Mouse (Mus musculus): ENCODE results near the gene Cdc14a. TPM values are rescaled to one million over a fixed set of nuclear protein-coding genes. Genes with fewer than 3 reads are reported as not detected.

Cdc14a gene
- polyA plus RNA-seq, 1 experiment from 2014 or later = 4.7 TPM

DNA sequence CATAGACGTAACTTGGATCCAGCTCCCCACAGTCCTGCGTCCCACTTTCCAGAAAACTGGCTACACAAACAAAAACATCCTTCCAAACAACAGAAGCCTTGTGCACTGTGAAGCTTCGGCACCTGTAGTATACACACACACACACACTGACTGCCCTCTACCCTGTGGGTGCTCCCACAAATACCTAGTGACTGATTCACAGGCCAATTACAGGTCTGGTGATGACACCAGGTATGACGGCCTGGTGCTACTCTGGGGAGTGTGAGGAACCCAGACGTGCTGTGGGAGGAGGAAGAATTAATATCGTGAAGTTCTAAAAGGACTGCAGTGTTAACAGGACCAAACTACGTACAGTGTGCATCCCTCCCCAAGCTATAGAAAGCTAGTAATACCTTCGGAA lies 1.8 kb downstream of the Cdc14a start:
- H3K9me3 ChIP-seq (replicated peaks; ENCODE audit: control insufficient read depth, low read length) = no peaks in the 10 kb centered on the region
- WGBS = 56% methylated on average over 8 of the region's 8 CpGs
- peaks cover 6% of the 10 kb centered on the region; the same call in 1 of the 2 replicates for H3K4me1 ChIP-seq (ENCODE audit: control insufficient read depth, insufficient read depth, low read length)
- H3K27ac ChIP-seq (ENCODE audit: low read length) = no peak overlapping the region
- ATAC-seq (replicated peaks; ENCODE audit: extremely low read depth, insufficient read depth, low FRiP score) = no peak
- no peak overlapping the region; the same call in 1 of the 2 replicates for H3K4me3 ChIP-seq (ENCODE audit: low read length)
- H3K4me2 ChIP-seq (ENCODE audit: low read depth, low read length) = peak overlapping the region; percentile 87
- no peak overlapping the region; the same call in 1 of the 2 replicates for H3K9ac ChIP-seq (ENCODE audit: low read length)
- no peaks in the 10 kb centered on the region for H3K27me3 ChIP-seq (ENCODE audit: control insufficient read depth, insufficient read depth, low read length)
- 0 out of 2 replicates have a peak, but pooled peaks cover 2% of the 10 kb centered on the region for H3K36me3 ChIP-seq (ENCODE audit: control insufficient read depth, insufficient read depth)

DNA sequence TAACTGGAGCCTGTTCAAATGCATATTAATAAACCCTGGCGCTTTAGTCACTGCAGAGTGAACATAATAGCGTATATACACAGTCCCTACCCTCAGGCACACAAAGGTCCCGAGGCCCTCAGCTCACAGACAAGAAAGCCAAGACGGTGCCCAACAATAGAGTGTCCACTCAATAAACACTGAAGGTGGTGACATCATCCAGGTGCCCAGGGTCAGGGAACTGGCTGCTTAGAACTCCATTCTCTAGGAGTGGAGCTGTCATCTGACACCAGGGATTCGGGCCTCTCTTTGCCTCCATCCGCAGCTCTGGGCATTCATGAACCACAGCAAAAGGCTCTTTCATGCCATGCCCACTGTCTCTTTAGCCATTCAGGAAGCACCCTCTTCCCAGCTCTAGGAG lies 2.7 kb downstream of the Cdc14a start:
- no peak overlapping the region for H3K9ac ChIP-seq (ENCODE audit: low read length)
- no peak for ATAC-seq (replicated peaks; ENCODE audit: extremely low read depth, insufficient read depth, low FRiP score)

DNA sequence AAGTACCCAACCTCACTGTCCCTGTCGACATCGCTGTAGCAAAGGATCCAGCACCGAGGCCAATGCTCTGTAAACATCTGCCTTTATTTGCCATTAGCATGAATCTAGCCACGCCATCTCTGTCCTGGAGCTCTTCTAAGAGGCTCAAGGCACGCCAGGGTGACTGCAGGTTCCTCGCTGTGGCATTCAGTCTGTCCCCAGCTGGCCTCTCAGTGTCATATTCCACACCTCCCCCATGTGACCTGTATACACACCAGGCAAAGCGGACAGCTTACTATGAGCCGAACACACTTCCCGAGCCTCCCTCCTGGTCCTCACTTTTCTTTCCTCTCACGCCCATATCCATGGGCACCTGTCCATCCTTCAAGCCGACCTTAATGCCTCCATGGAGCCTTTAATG lies 4.0 kb downstream of the Cdc14a start:
- H3K27ac ChIP-seq (ENCODE audit: low read length) = no peak overlapping the region
- WGBS = 79% methylated on average over 11 of the region's 11 CpGs
- ATAC-seq (replicated peaks; ENCODE audit: extremely low read depth, insufficient read depth, low FRiP score) = no peak

More for the DNA sequence above, 2.7 kb downstream of the Cdc14a start:
- no peaks in the 10 kb centered on the region for H3K27me3 ChIP-seq (ENCODE audit: control insufficient read depth, insufficient read depth, low read length)
- peaks cover 6% of the 10 kb centered on the region; the same call in 1 of the 2 replicates for H3K4me1 ChIP-seq (ENCODE audit: control insufficient read depth, insufficient read depth, low read length)
- no peak overlapping the region for H3K4me3 ChIP-seq (ENCODE audit: low read length)
- no peak overlapping the region for H3K4me2 ChIP-seq (ENCODE audit: low read depth, low read length)
- WGBS = 65% methylated on average over 6 of the region's 6 CpGs
- no peaks in the 10 kb centered on the region for H3K9me3 ChIP-seq (replicated peaks; ENCODE audit: control insufficient read depth, low read length)
- H3K27ac ChIP-seq (ENCODE audit: low read length) = no peak overlapping the region
- H3K36me3 ChIP-seq (ENCODE audit: control insufficient read depth, insufficient read depth) = 0 out of 2 replicates have a peak, but pooled peaks cover 2% of the 10 kb centered on the region

DNA sequence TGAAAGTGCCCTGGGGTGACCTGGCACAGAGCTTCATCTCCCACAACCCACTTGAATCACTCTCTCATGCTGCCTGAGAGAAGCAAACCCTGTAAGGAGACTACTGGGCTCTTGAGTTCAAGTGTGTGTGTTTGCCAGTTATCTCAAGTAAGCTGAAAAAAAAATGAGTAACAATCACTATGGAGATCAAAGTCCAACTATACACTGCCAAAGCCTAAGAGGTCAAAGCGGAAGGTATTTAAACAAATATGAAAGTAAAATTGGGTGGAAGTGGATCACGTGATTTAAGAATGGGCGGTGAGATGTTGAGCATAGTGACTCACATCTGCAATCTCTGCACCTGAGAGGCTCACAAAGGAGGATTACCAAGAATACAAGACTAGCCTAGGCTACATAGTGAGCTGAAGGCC lies 9.4 kb downstream of the Cdc14a start:
- ATAC-seq (replicated peaks; ENCODE audit: extremely low read depth, insufficient read depth, low FRiP score) = no peak
- no peak overlapping the region for H3K9ac ChIP-seq (ENCODE audit: low read length)
- no peak overlapping the region for H3K4me3 ChIP-seq (ENCODE audit: low read length)
- H3K27me3 ChIP-seq (ENCODE audit: control insufficient read depth, insufficient read depth, low read length) = no peaks in the 10 kb centered on the region
- H3K36me3 ChIP-seq (ENCODE audit: control insufficient read depth, insufficient read depth) = 0 out of 2 replicates have a peak, but pooled peaks cover 4% of the 10 kb centered on the region
- WGBS = 86% methylated on average over 3 of the region's 3 CpGs
- H3K4me1 ChIP-seq (ENCODE audit: control insufficient read depth, insufficient read depth, low read length) = peaks cover 14% of the 10 kb centered on the region
- H3K27ac ChIP-seq (ENCODE audit: low read length) = no peak overlapping the region
- no peaks in the 10 kb centered on the region for H3K9me3 ChIP-seq (replicated peaks; ENCODE audit: control insufficient read depth, low read length)
- no peak overlapping the region for H3K4me2 ChIP-seq (ENCODE audit: low read depth, low read length)

More for the DNA sequence above, 4.0 kb downstream of the Cdc14a start:
- Histone ChIP-seq H3K4me1 (ENCODE audit: control insufficient read depth, insufficient read depth, low read length) (peaks cover 6% of the 10 kb centered on the region; the same call in 1 of the 2 replicates), H3K27me3 (ENCODE audit: control insufficient read depth, insufficient read depth, low read length) (no peaks in the 10 kb centered on the region), H3K9me3 (replicated peaks; ENCODE audit: control insufficient read depth, low read length) (no peaks in the 10 kb centered on the region), H3K36me3 (ENCODE audit: control insufficient read depth, insufficient read depth) (0 out of 2 replicates have a peak, but pooled peaks cover 4% of the 10 kb centered on the region), H3K4me3 (ENCODE audit: low read length) (no peak overlapping the region), H3K9ac (ENCODE audit: low read length) (no peak overlapping the region), H3K4me2 (ENCODE audit: low read depth, low read length) (no peak overlapping the region)

DNA sequence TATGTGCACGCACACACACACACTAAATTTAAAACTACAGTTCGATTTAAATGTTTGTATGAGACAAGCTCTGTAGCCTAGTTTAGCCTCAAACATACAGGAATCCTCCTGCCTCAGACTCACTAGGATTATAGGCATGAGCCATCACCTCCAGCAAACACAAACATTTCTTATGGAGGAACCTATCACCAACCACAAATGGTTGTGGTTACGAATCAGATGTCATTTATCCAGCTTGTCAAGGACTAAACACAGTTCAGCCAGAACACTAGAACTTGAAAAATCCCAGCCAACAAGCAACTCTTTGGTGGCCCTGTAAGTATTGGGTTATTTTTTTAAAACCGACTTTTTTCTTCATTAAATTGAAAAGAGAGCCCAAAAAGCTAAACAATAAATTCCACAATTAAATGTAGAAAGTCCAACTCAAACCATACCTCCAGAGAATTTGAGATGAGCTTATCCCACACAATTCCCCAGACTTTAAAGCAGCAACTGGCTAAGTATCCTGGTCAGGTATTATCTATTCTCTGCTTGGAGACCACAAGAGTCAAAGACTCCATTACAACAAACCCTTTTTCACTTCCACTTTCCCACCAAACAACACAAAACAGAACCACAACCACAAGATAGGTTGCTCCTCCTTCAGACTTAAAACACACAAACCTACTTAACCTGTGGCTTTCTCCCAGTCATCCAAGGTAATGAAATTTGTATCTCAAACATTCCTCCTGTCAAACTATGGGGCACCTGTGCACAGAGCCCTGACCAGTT lies 10.7 kb downstream of the Cdc14a start:
- H3K36me3 ChIP-seq (ENCODE audit: control insufficient read depth, insufficient read depth) = 0 out of 2 replicates have a peak, but pooled peaks cover 4% of the 10 kb centered on the region
- H3K9ac ChIP-seq (ENCODE audit: low read length) = no peak overlapping the region
- no peak overlapping the region for H3K4me2 ChIP-seq (ENCODE audit: low read depth, low read length)
- H3K4me1 ChIP-seq (ENCODE audit: control insufficient read depth, insufficient read depth, low read length) = peaks cover 18% of the 10 kb centered on the region
- ATAC-seq (replicated peaks; ENCODE audit: extremely low read depth, insufficient read depth, low FRiP score) = no peak
- H3K4me3 ChIP-seq (ENCODE audit: low read length) = no peak overlapping the region
- no peaks in the 10 kb centered on the region for H3K27me3 ChIP-seq (ENCODE audit: control insufficient read depth, insufficient read depth, low read length)
- 87% methylated on average over 4 of the region's 4 CpGs for WGBS
- no peak overlapping the region for H3K27ac ChIP-seq (ENCODE audit: low read length)
- no peaks in the 10 kb centered on the region for H3K9me3 ChIP-seq (replicated peaks; ENCODE audit: control insufficient read depth, low read length)

DNA sequence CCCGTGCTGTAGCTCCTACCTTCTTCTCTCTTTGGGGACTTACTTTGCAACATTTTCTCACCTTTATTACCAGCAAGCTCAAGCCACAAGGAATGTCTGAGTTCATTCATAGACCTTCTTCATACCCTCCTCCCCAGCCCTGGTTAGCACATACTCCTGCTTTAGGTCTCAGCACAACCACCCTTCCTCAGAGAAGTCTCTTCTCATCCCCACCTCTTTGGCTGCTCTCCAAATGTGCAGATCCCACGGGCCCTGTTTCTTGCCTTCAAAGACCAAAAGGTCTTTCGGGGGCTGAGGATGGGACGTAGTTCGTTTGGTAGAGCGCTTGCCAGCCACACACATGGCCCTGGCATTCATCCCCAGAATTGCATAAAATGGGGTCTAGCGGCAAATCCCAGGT lies 13.8 kb downstream of the Cdc14a start:
- no peaks in the 10 kb centered on the region for H3K9me3 ChIP-seq (replicated peaks; ENCODE audit: control insufficient read depth, low read length)
- no peak overlapping the region for H3K27ac ChIP-seq (ENCODE audit: low read length)
- WGBS = 31% methylated on average over 7 of the region's 7 CpGs
- H3K4me2 ChIP-seq (ENCODE audit: low read depth, low read length) = peak overlapping the region; percentile 29
- no peaks in the 10 kb centered on the region for H3K27me3 ChIP-seq (ENCODE audit: control insufficient read depth, insufficient read depth, low read length)
- H3K4me3 ChIP-seq (ENCODE audit: low read length) = no peak overlapping the region
- H3K36me3 ChIP-seq (ENCODE audit: control insufficient read depth, insufficient read depth) = no peaks in the 10 kb centered on the region
- ATAC-seq (replicated peaks; ENCODE audit: extremely low read depth, insufficient read depth, low FRiP score) = no peak
- peaks cover 18% of the 10 kb centered on the region for H3K4me1 ChIP-seq (ENCODE audit: control insufficient read depth, insufficient read depth, low read length)
- H3K9ac ChIP-seq (ENCODE audit: low read length) = peak overlapping the region; percentile 31; the same call in 1 of the 2 replicates

DNA sequence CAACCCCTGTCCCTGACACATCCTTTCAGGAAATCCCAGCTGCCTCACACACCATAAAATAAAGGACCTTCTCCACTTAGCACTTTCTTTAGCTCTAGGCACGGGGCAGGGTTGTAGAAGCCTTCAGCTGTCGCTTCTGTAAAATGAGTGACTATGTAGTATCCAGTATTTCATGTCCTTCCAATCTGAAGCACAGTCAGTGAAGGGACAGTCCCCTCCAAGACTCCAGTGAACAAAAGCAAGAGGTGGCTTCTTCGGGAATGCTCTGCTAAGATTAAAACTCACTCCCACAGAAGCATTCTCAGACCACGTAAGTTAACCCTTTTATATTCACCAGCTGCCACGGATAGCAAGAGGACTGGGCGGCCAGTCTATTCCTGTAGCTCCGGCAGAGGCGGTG lies 14.3 kb downstream of the Cdc14a start:
- peak overlapping the region; percentile 29; the same call in 1 of the 2 replicates for H3K4me2 ChIP-seq (ENCODE audit: low read depth, low read length)
- 39% methylated on average over 8 of the region's 8 CpGs for WGBS
- H3K27ac ChIP-seq (ENCODE audit: low read length) = no peak overlapping the region
- H3K9me3 ChIP-seq (replicated peaks; ENCODE audit: control insufficient read depth, low read length) = no peaks in the 10 kb centered on the region
- 0 out of 2 replicates have a peak, but pooled peaks have one; percentile 37 for ATAC-seq (replicated peaks; ENCODE audit: extremely low read depth, insufficient read depth, low FRiP score)
- H3K4me1 ChIP-seq (ENCODE audit: control insufficient read depth, insufficient read depth, low read length) = peaks cover 18% of the 10 kb centered on the region
- H3K4me3 ChIP-seq (ENCODE audit: low read length) = no peak overlapping the region
- H3K9ac ChIP-seq (ENCODE audit: low read length) = 0 out of 2 replicates have a peak overlapping the region, but pooled peaks have one; percentile 11
- no peaks in the 10 kb centered on the region for H3K27me3 ChIP-seq (ENCODE audit: control insufficient read depth, insufficient read depth, low read length)
- no peaks in the 10 kb centered on the region for H3K36me3 ChIP-seq (ENCODE audit: control insufficient read depth, insufficient read depth)

DNA sequence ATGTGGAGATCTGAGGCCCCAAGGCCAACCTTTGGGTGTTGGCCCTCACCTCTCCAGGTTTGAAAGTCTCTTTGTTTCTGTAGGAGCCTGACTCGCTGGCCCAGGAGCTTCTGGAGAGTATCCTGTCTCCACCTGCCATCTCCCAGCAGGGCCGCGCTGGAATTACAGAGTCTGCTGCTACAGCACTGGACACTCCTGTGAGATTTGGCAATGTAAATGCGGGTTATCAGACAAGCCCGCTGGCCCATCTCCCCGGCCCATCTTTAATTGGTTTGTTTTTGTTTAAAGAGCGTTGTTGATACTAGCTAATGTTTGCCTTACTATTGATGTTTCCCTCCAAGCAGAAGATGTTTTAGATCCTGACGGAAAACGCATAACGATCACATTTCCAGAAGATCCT lies 15.0 kb downstream of the Cdc14a start:
- H3K36me3 ChIP-seq (ENCODE audit: control insufficient read depth, insufficient read depth) = no peaks in the 10 kb centered on the region
- ATAC-seq (replicated peaks; ENCODE audit: extremely low read depth, insufficient read depth, low FRiP score) = no peak
- H3K27ac ChIP-seq (ENCODE audit: low read length) = no peak overlapping the region
- no peaks in the 10 kb centered on the region for H3K9me3 ChIP-seq (replicated peaks; ENCODE audit: control insufficient read depth, low read length)
- no peaks in the 10 kb centered on the region for H3K27me3 ChIP-seq (ENCODE audit: control insufficient read depth, insufficient read depth, low read length)
- no peak overlapping the region for H3K9ac ChIP-seq (ENCODE audit: low read length)
- WGBS = 67% methylated on average over 10 of the region's 10 CpGs
- H3K4me3 ChIP-seq (ENCODE audit: low read length) = no peak overlapping the region
- H3K4me2 ChIP-seq (ENCODE audit: low read depth, low read length) = no peak overlapping the region
- peaks cover 18% of the 10 kb centered on the region for H3K4me1 ChIP-seq (ENCODE audit: control insufficient read depth, insufficient read depth, low read length)

DNA sequence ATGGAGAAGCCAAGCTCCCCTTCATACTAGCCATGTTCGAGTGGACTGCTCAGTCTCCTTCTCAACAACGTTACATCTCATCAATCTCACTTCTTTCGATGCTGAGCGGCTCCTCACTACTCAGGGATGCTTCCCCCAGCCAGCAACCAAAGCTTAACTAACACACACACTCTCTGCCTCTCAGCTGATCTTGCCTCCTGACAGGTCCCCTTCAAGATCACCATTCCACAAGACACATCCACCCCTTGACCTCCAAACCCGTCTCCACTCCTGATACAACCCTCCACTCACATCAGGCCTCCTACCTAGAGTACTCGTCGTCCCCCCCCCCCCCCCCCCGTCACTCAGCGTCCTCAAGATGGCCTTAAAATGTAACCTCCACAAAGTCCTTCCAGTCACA lies 18.3 kb downstream of the Cdc14a start:
- Histone ChIP-seq H3K36me3 (ENCODE audit: control insufficient read depth, insufficient read depth) (no peaks in the 10 kb centered on the region), H3K4me1 (ENCODE audit: control insufficient read depth, insufficient read depth, low read length) (peaks cover 15% of the 10 kb centered on the region), H3K27me3 (ENCODE audit: control insufficient read depth, insufficient read depth, low read length) (no peaks in the 10 kb centered on the region), H3K4me2 (ENCODE audit: low read depth, low read length) (no peak overlapping the region), H3K9ac (ENCODE audit: low read length) (no peak overlapping the region), H3K9me3 (replicated peaks; ENCODE audit: control insufficient read depth, low read length) (no peaks in the 10 kb centered on the region), H3K4me3 (ENCODE audit: low read length) (no peak overlapping the region), H3K27ac (ENCODE audit: low read length) (no peak overlapping the region)
- no peak for ATAC-seq (replicated peaks; ENCODE audit: extremely low read depth, insufficient read depth, low FRiP score)
- WGBS = 53% methylated on average over 9 of the region's 9 CpGs

All from heart, embryonic 16.5 days (tissue).